Mouse (Mus musculus) midbrain, embryonic 10.5 days (tissue): ENCODE measurements around the gene Kidins220. TPM values are rescaled to one million over a fixed set of nuclear protein-coding genes. Genes with fewer than 3 reads are reported as not detected.

Experiments used
- DNase-seq: peaks from one replicate; pipeline ENCODE4 v3.0.0-alpha.2; 2017; ENCODE audit warnings: low spot score
- H3K27ac ChIP-seq: fragments of 300-500 bp; sonication (generic); replicated peaks from 2 replicates; pipeline ENCODE4 v1.5.1; 2016; ENCODE audit warnings: mild to moderate bottlenecking
- H3K27me3 ChIP-seq: fragments of 300-500 bp; sonication (generic); 2 replicates; pipeline ENCODE4 v1.6.1; 2016; ENCODE audit warnings: low read depth, mild to moderate bottlenecking; ENCODE audit not compliant: poor library complexity, severe bottlenecking
- H3K36me3 ChIP-seq: fragments of 300-500 bp; sonication (generic); 2 replicates; pipeline ENCODE4 v1.6.1; 2016; ENCODE audit warnings: mild to moderate bottlenecking, moderate library complexity
- H3K4me1 ChIP-seq: fragments of 300-500 bp; sonication (generic); 2 replicates; pipeline ENCODE4 v1.6.1; 2016
- H3K4me3 ChIP-seq: fragments of 300-500 bp; sonication (generic); 2 replicates; pipeline ENCODE4 v1.5.1; 2016; ENCODE audit warnings: mild to moderate bottlenecking, moderate library complexity
- H3K9me3 ChIP-seq: fragments of 300-500 bp; sonication (generic); replicated peaks from 2 replicates; pipeline ENCODE4 v1.6.1; 2016; ENCODE audit warnings: mild to moderate bottlenecking
- WGBS: fragments of 180-500 bp; shearing (Covaris S2); methylation state at CpG from one replicate; pipeline ENCODE4 v1.1.7; 2016; 5-methylcytosine and 5-hydroxymethylcytosine counted together
- polyA plus RNA-seq: library from polyadenylated mRNA; unstranded; fragments of >200 nt; fragmentation: Nextera tagmentation; extraction: Ambion mirVana; gene quantifications from 2 replicates; pipeline ENCODE4 v1.2.1, GENCODE M21; 2016

Kidins220 gene
- 22.9 and 39.4 TPM in 2 replicates for polyA plus RNA-seq

DNA sequence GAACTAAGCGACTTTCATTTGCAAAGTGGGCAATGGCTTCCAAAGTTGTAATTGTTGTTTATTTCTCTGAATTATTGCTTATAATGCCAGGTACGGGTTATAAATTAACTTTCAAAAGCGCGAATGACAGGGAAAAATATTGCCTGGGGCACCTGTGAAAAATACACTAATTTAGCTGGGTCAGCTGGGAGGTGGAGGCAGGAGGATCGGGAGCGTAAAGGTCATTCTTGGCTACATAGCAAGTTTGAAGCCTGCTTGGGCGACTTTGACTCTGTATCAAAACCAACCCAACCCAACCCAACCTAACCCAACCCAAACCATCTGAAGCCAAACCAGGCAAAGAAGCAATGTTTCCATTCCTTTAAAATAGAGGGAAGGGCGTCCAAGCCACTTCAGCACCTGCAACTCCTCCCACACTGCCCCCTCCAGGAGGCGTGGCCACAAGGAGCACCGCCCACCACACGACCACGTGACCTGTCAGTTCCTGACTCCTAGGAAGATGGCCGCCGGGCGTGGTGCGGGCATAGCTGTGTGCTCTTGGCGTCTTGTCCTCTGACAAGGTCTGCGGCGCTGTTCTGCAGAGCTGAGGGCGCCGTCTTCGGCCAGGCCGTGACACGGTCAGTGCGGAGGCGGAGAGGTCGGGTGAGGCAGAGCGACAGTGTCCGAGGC is at the start of gene Kidins220:
Gene Kidins220 (plus strand): TSS at position 480 of the 669 bp plus-strand sequence.
- Histone ChIP-seq H3K36me3 (no peaks in the 10 kb centered on the region), H3K27me3 (no peaks in the 10 kb centered on the region), H3K27ac (peak within 1 kb of the TSS; percentile 88), H3K9me3 (no peaks in the 10 kb centered on the region), H3K4me3 (peak within 1 kb of the TSS; percentile 87), H3K4me1 (peaks cover 8% of the 10 kb centered on the region)
- WGBS = 15% methylated on average over 29 of the region's 29 CpGs
- DNase-seq = peak; percentile 93

DNA sequence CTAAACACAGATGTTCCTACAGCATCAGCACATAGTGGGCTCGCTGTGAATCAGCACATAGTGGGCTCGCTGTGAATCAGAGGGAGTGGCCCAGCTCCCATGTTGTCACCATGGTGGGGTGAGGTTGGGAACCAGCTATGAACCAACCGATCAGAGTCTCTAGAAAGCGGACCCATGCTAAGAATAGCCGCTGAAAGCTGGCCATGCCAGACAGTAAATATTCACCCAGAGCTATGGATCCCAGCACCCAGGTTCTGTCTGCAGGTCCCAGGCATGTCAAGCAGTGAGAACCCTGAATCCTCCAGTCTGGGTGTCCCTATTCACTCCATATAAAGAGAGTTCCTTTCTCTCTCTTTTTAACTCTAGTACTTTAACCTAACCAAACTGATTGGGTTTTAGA is 49.4 kb upstream of the Kidins220 start:
- no peak for DNase-seq
- Histone ChIP-seq H3K4me3 (no peak overlapping the region), H3K27me3 (no peaks in the 10 kb centered on the region), H3K4me1 (peaks cover 32% of the 10 kb centered on the region), H3K27ac (no peak overlapping the region), H3K36me3 (peaks cover 11% of the 10 kb centered on the region), H3K9me3 (no peaks in the 10 kb centered on the region)
- WGBS = 84% methylated on average over 5 of the region's 5 CpGs

DNA sequence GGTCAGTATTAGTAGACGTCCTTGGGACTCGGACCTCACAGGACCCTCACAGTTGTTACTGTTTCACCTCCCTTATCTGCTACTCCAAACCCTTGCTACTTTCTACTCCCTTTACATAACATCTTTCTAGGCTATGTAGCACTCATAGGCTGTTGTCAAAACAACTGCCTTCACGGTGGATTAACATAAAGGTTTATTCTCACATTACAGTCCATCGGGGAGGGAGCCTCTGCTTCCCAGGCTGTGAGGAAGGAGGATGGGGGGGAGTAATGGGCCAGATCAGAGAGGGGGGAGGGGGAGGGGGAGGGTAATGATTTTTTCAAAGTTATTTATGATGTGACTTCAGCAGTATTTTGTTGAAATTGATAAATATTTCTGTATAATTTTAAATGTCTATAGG is 49.0 kb upstream of the Kidins220 start:
- Histone ChIP-seq H3K4me3 (no peak overlapping the region), H3K27ac (no peak overlapping the region; the same call in 1 of the 2 replicates), H3K36me3 (peaks cover 11% of the 10 kb centered on the region), H3K9me3 (no peaks in the 10 kb centered on the region), H3K4me1 (peaks cover 36% of the 10 kb centered on the region), H3K27me3 (no peaks in the 10 kb centered on the region)
- WGBS = 51% methylated on average over 4 of the region's 4 CpGs
- no peak for DNase-seq

DNA sequence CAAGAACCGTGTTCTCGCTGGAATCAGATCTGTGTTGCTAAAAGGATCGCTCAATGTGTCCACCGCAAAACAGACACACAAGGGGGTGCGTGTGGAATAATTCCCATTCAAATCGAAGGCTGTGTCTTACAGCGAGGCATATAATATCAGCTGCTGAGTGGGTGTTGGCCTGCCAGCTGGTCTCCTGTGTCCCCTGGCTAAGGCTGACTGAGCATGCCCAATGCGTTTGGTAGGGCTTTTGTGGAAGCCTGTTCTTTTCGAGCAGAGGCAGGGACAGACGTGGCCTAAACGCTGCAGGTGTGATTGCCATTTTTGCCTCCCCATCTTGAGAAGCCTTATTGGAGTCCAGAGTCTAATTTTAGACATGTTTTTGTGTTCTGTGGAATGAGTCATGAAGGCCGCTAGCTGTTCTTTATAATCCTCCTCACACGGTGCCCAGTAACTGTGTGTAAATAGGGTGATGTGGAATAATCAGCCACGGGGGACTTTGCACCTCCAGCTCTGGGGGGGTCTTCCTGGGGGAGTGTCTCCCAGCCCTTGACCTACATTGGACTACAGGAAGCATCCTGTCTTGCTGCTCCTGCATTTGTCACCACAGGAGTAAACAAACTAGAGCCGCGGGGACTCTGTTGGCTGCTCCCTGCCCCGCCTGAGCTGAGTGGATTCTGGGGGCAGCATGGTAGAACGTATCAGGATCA is 46.5 kb upstream of the Kidins220 start:
- H3K4me3 ChIP-seq = no peak overlapping the region
- peaks cover 58% of the 10 kb centered on the region for H3K4me1 ChIP-seq
- H3K36me3 ChIP-seq = peaks cover 11% of the 10 kb centered on the region
- H3K27ac ChIP-seq = peak overlapping the region; percentile 73
- DNase-seq = no peak
- H3K9me3 ChIP-seq = no peaks in the 10 kb centered on the region
- H3K27me3 ChIP-seq = no peaks in the 10 kb centered on the region
- WGBS = 80% methylated on average over 18 of the region's 18 CpGs

DNA sequence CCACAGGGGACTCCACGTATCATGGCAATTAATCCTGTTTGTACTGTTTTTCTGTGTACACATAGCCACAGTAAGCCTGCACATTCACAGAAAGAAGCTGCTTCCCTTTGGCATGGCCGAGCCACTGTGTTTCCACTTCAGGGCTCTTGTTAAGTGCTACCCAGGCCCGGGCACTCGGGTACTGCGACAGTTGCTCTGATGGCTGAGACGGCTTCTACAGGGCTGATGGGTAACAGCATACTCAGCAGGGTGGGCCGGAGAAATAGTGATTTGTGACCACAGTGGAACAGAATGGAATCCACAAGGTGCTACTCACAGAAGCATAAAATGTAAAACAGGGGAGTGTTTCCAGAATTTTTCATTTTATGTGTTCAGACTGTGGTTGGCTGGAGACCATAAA is 45.7 kb upstream of the Kidins220 start:
- WGBS = 82% methylated on average over 7 of the region's 7 CpGs
- Histone ChIP-seq H3K9me3 (no peaks in the 10 kb centered on the region), H3K27me3 (no peaks in the 10 kb centered on the region), H3K4me3 (no peak overlapping the region), H3K36me3 (peaks cover 11% of the 10 kb centered on the region), H3K4me1 (peaks cover 67% of the 10 kb centered on the region), H3K27ac (peak overlapping the region; percentile 73; the same call in 1 of the 2 replicates)
- DNase-seq = no peak

DNA sequence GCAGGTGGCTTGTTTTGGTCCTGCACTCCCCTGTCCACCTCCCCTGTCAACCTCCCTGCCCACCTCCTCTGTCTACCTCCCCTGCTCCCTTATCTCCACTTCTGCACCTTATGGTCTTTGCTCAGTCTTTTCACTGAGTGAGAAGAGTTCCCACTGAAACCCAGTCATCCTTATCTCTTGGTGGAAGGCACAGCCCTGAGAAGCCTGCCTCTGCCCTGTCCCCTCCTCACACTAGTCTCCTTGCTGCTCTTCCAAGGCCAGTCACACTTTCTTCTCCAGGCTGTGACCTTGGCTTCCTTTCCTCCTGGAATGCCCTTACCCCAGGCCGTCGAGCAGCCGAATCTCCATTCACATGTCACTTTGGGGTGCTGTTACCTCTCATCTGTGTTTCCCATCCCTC is 44.0 kb upstream of the Kidins220 start:
- H3K4me1 ChIP-seq = peaks cover 65% of the 10 kb centered on the region
- WGBS = 79% methylated on average over 3 of the region's 3 CpGs

DNA sequence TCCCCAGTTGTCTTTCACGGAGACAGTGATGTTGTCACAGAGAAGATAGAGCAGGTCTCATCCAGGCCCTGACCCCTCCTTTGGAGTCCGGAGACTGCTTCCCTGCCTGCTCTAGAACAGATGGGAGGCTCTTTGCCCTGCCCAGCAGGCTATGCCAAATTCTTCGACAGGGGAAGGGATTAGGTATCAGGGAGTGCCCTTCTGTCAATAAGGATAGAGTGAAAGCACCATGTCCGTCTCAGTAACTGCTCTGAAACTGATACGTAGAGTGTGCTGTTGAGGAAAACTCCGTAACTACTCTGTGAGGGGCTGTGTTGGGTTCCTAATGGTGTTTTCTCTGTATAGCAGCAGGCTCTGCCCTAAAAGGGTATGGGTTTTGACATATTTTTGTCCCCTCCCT is 42.6 kb upstream of the Kidins220 start:
- DNase-seq = no peak
- WGBS = 47% methylated on average over 6 of the region's 6 CpGs
- Histone ChIP-seq H3K4me3 (no peak overlapping the region), H3K9me3 (no peaks in the 10 kb centered on the region), H3K36me3 (peaks cover 25% of the 10 kb centered on the region), H3K27ac (peak overlapping the region; percentile 81), H3K27me3 (no peaks in the 10 kb centered on the region), H3K4me1 (peaks cover 66% of the 10 kb centered on the region)

More for the DNA sequence above, 44.0 kb upstream of the Kidins220 start:
- DNase-seq = no peak
- Histone ChIP-seq H3K9me3 (no peaks in the 10 kb centered on the region), H3K27me3 (no peaks in the 10 kb centered on the region), H3K36me3 (peaks cover 20% of the 10 kb centered on the region), H3K4me3 (no peak overlapping the region), H3K27ac (peak overlapping the region; percentile 35)

DNA sequence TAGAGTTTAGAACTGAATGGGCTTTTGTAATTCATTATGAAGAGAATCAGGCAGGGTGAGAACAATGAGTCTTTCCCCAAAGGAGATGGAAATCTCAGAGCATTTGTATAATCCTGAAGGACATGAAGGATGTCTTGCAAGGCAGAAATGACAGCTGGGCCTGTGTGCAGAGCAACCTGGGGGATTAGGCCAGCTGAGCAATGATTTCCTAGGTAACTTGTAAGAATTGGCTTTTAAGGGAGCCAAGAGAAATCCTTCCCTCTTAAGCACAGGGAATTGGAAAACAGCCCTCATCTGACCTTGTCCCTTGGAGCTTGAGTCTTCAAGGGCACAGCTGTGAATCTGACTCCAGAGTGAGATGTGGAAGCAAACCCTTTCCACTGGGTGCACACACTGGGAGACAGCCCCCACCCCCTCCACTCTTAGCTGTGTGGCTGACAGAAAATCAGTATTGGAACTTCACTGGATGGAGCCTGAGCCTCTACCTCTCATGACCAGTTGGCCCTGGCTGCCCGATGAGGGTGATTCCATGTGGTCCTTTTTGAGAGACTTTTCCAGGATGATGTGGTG is 41.4 kb upstream of the Kidins220 start:
- Histone ChIP-seq H3K36me3 (peaks cover 21% of the 10 kb centered on the region), H3K4me1 (peaks cover 66% of the 10 kb centered on the region), H3K27ac (peak overlapping the region; percentile 71), H3K27me3 (no peaks in the 10 kb centered on the region), H3K9me3 (no peaks in the 10 kb centered on the region), H3K4me3 (no peak overlapping the region)
- WGBS = 83% methylated on average over 1 of the region's 1 CpGs
- DNase-seq = peak; percentile 36

DNA sequence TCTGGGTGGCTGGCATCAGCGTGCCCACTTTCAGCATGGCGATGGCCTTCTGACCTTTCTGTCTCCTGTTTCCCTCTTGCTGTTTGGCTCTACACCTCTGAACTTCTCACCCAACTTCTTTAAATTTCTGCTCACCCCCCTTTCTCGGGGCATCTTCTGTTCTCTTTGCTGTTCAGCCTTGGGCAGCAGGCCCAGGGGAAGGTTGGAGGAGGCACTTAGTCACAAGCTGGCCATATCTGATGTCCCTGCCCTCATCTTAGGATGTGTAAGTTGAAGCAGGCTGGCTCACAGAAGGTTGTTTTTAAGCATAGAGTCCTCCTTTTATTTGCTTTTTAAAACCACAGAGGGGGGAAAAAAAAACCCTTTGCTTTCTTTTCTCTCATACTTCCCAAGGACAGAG is 40.7 kb upstream of the Kidins220 start:
- Histone ChIP-seq H3K36me3 (peaks cover 14% of the 10 kb centered on the region), H3K4me1 (peaks cover 59% of the 10 kb centered on the region), H3K27ac (peak overlapping the region; percentile 71), H3K27me3 (no peaks in the 10 kb centered on the region), H3K4me3 (no peak overlapping the region), H3K9me3 (no peaks in the 10 kb centered on the region)
- WGBS = 88% methylated on average over 3 of the region's 3 CpGs
- no peak for DNase-seq

DNA sequence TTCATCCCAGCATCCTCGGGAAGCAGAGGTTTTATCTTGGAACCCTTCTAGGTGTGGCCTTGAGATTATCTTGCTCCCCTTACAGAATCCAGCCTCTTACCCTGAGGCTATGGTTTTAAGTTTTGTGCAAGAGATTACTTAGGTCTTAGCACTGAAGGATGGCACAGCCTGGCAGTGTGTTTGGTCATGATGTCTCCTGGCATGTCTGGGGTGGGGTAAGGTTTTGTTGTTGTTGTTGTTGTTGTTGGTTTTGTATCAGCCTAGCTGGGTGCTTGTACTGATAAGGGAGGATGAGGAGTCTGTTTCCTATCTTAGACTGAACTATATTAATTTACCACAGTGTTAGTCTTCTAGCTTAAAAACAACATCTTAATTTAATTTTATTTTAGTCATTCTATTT is 38.4 kb upstream of the Kidins220 start:
- peaks cover 47% of the 10 kb centered on the region for H3K4me1 ChIP-seq
- H3K36me3 ChIP-seq = peaks cover 37% of the 10 kb centered on the region
- WGBS = 85% methylated on average over 1 of the region's 1 CpGs
- DNase-seq = no peak
- H3K4me3 ChIP-seq = no peak overlapping the region
- H3K27me3 ChIP-seq = no peaks in the 10 kb centered on the region
- H3K9me3 ChIP-seq = no peaks in the 10 kb centered on the region
- peak overlapping the region; percentile 38; the same call in 1 of the 2 replicates for H3K27ac ChIP-seq

DNA sequence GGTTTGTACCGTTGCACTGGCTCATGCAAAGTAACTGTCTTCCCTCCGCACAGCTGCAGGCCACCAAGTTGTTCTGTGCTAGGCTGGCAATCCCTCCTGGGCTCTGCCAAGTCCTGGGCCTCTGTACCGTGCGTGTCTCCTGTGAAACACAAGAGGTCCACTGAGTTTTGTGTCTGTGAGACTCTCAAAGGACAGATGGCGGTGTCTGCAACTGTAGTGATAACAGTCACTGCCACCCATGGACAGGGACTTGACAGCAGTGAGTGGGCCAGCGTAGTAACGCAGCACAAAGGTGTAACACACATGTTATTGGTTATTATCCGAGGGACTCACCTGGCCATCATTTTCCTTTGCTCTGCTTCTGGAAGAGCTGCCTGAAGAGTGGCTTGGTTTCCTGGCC is 35.4 kb upstream of the Kidins220 start:
- Histone ChIP-seq H3K4me3 (no peak overlapping the region), H3K27ac (no peak overlapping the region), H3K9me3 (no peaks in the 10 kb centered on the region), H3K4me1 (peaks cover 19% of the 10 kb centered on the region; the same call in 1 of the 2 replicates), H3K36me3 (peaks cover 65% of the 10 kb centered on the region), H3K27me3 (no peaks in the 10 kb centered on the region)
- no peak for DNase-seq
- WGBS = 93% methylated on average over 8 of the region's 8 CpGs

DNA sequence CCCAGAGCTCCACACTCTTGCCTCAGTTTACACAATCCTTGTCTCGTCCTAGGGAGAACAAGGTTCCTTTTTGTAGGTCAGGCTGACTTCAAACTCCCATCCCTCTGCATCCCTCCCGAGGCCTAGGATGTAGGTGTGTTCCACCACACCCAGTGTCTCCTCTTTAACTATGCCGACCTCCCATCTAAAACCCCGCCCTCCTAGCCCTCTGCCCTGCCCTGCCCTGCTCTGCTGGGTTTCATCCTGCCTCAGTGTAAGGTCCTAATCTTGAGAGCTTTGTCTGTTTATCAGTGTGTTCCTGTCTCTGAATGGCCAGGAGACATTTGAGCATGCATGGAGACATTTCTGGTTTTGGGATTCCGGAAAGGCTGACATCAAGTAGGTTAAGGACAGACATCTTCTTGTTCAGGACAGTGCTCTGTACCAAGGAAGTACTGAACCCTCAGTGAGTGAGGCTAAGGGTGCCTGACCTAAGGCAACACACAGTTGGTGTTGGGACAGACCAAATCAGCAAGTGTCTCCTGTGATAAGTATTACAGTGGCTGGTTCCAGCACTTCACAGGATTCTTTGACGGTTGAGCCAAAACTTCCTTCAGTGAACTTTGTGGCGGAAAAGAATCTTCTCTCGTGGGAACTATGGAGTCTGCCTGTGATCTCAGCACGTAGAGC is 32.0 kb upstream of the Kidins220 start:
- Histone ChIP-seq H3K4me3 (no peak overlapping the region), H3K27ac (no peak overlapping the region), H3K27me3 (no peaks in the 10 kb centered on the region), H3K36me3 (peaks cover 73% of the 10 kb centered on the region), H3K4me1 (no peaks in the 10 kb centered on the region), H3K9me3 (no peaks in the 10 kb centered on the region)
- DNase-seq = no peak
- 87% methylated on average over 9 of the region's 9 CpGs for WGBS
